Mouse (Mus musculus) bone marrow macrophage, adult 2 months (primary cell): ENCODE measurements around the gene Gpbar1.

Experiments used
- CTCF ChIP-seq: IDR thresholded peaks from 2 replicates; pipeline ENCODE4 v1.5.1; 2012; ENCODE audit warnings: low read depth, mild to moderate bottlenecking, low read length, moderate library complexity
- POLR2A ChIP-seq: IDR thresholded peaks from 2 replicates; pipeline ENCODE4 v1.6.1; 2012; ENCODE audit warnings: mild to moderate bottlenecking, low read depth, low read length, borderline replicate concordance

DNA sequence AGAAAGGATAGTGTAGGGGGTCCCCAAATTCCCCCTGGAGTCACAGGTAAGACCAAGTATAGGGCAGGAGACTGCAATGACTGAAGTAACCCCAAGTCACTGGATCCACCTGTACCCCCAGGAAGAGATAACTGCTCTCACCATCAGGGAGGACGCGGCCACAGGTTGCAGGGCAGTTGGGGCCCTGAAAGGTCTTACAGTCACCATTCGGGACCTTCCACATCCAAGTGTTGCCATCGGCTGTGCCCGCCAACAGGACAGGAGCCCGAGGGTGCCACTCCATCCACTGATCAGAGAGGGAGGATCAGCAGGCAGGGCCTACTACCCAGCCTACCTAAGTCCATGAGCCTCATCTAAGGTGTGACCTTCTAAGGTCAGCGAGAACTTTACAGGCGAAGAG is 3.5 kb downstream of the Gpbar1 start:
- TF ChIP-seq CTCF (no peak), POLR2A (no peak)
